Mouse (Mus musculus) layer of hippocampus, adult 11-12 months (tissue): Measurements from ENCODE around the gene Sept9.

Experiments used
- DNase-seq: peaks from one replicate; pipeline ENCODE4 v3.0.0; 2022; ENCODE audit warnings: low spot score

The Sept9 gene

GRCm38 (mm10) chr11:117374288-117374687 is 174.8 kb downstream of the Sept9 start:
- DNase-seq: no peak

- no peak for DNase-seq
These were observed 180.3 kb downstream of the Sept9 start for GRCm38 (mm10) chr11:117379774-117380173.

GRCm38 (mm10) chr11:117384235-117384634 is 184.8 kb downstream of the Sept9 start:
- no peak for DNase-seq

GRCm38 (mm10) chr11:117384897-117385296 is 185.4 kb downstream of the Sept9 start:
- peak; percentile 96 for DNase-seq

- DNase-seq: no peak
These were observed 186.1 kb downstream of the Sept9 start for GRCm38 (mm10) chr11:117385331-117386103.

GRCm38 (mm10) chr11:117387241-117387640 is 187.8 kb downstream of the Sept9 start:
- no peak for DNase-seq

- DNase-seq: no peak
These were observed 190.5 kb downstream of the Sept9 start for GRCm38 (mm10) chr11:117390001-117390402.

GRCm38 (mm10) chr11:117390774-117391534 is 191.5 kb downstream of the Sept9 start:
- no peak for DNase-seq

GRCm38 (mm10) chr11:117392251-117392650 is 192.8 kb downstream of the Sept9 start:
- DNase-seq: no peak

- no peak for DNase-seq
These were observed 194.3 kb downstream of the Sept9 start for GRCm38 (mm10) chr11:117393715-117394114.

GRCm38 (mm10) chr11:117394230-117395137 is 195.0 kb downstream of the Sept9 start:
- peak; percentile 66 for DNase-seq

- DNase-seq: peak; percentile 42
These were observed 195.8 kb downstream of the Sept9 start for GRCm38 (mm10) chr11:117395228-117395627.

- DNase-seq: no peak
These were observed 197.5 kb downstream of the Sept9 start for GRCm38 (mm10) chr11:117396929-117397328.

- no peak for DNase-seq
These were observed 198.3 kb downstream of the Sept9 start for GRCm38 (mm10) chr11:117397755-117398154.

GRCm38 (mm10) chr11:117398191-117398590 is 198.7 kb downstream of the Sept9 start:
- DNase-seq: no peak

- no peak for DNase-seq
These were observed 202.3 kb downstream of the Sept9 start for GRCm38 (mm10) chr11:117401583-117402367.

GRCm38 (mm10) chr11:117402550-117402949 is 203.1 kb downstream of the Sept9 start:
- no peak for DNase-seq

GRCm38 (mm10) chr11:117403073-117403472 is 203.6 kb downstream of the Sept9 start:
- DNase-seq: no peak

GRCm38 (mm10) chr11:117403781-117404180 is 204.3 kb downstream of the Sept9 start:
- DNase-seq: no peak

GRCm38 (mm10) chr11:117406711-117407110 is 207.2 kb downstream of the Sept9 start:
- no peak for DNase-seq

GRCm38 (mm10) chr11:117407196-117407595 is 207.7 kb downstream of the Sept9 start:
- no peak for DNase-seq
